Comparison of ENCODE assay signal across 9 mouse cellular contexts in genomic region chr5:92656256-92656655, GRCm38 (mm10). TPM values are rescaled to one million over a fixed set of nuclear protein-coding genes. Genes with fewer than 3 reads are reported as not detected.
A peak's percentile ranks its signal among the peaks of the same experiment; 100 is the strongest.
DNase-seq lines count a peak whose midpoint lies in the region; ATAC-seq and TF ChIP-seq lines count a peak whose summit lies in the region.
"Had no signal": no experiment of that assay in that cellular context is flagged by ENCODE, and none has a peak within 500 bp of the region (broad histone marks: within the 10 kb centered on the region; RNA-seq: fewer than 3 reads in every experiment).

No protein-coding gene starts in this region.

- WGBS in midbrain, embryonic 11.5 days: 21% methylated on average over 1 of the region's 1 CpGs
- 13% methylated on average over 1 of the region's 1 CpGs for WGBS in midbrain, embryonic 15.5 days
- 11% methylated on average over 1 of the region's 1 CpGs for WGBS in forebrain, embryonic 16.5 days
- WGBS in kidney, adult 2 months: 2% methylated on average over 1 of the region's 1 CpGs
- 22% methylated on average over 1 of the region's 1 CpGs for WGBS in limb, embryonic 11.5 days

- no peaks in the 10 kb centered on the region for H3K36me3 ChIP-seq in midbrain, embryonic 11.5 days (ENCODE audit: control insufficient read depth, insufficient read depth, low read length)
- no peaks in the 10 kb centered on the region for H3K36me3 ChIP-seq in midbrain, embryonic 15.5 days (replicated peaks)
- no peaks in the 10 kb centered on the region for H3K36me3 ChIP-seq in forebrain, embryonic 16.5 days (ENCODE audit: control insufficient read depth, insufficient read depth)
- no peaks in the 10 kb centered on the region for H3K36me3 ChIP-seq in kidney, adult 2 months (ENCODE audit: control insufficient read depth, insufficient read depth, low read length)
- no peaks in the 10 kb centered on the region for H3K36me3 ChIP-seq in limb, embryonic 11.5 days (ENCODE audit: control insufficient read depth, insufficient read depth, low read length)

- no peaks in the 10 kb centered on the region for H3K4me1 ChIP-seq in midbrain, embryonic 11.5 days (ENCODE audit: control insufficient read depth, insufficient read depth, low read length)
- no peaks in the 10 kb centered on the region for H3K4me1 ChIP-seq in midbrain, embryonic 15.5 days
- H3K4me1 ChIP-seq in forebrain, embryonic 16.5 days (replicated peaks; ENCODE audit: control insufficient read depth, insufficient read depth, low read length): no peaks in the 10 kb centered on the region
- no peaks in the 10 kb centered on the region for H3K4me1 ChIP-seq in kidney, adult 2 months (ENCODE audit: control insufficient read depth, insufficient read depth, low read length)
- H3K4me1 ChIP-seq in limb, embryonic 11.5 days (ENCODE audit: control insufficient read depth, insufficient read depth, low read length): no peaks in the 10 kb centered on the region

- no peak overlapping the region for H3K27ac ChIP-seq in midbrain, embryonic 11.5 days (ENCODE audit: low read depth, low read length)
- H3K27ac ChIP-seq in midbrain, embryonic 15.5 days: no peak overlapping the region
- no peak overlapping the region for H3K27ac ChIP-seq in forebrain, embryonic 16.5 days (ENCODE audit: low read length)
- no peak overlapping the region for H3K27ac ChIP-seq in kidney, adult 2 months (ENCODE audit: insufficient read depth, low read depth, low read length)
- H3K27ac ChIP-seq in limb, embryonic 11.5 days (replicated peaks; ENCODE audit: low read depth, low read length): no peak overlapping the region

- peak; percentile 97 for TF ChIP-seq CTCF in kidney, adult 2 months (conservative IDR thresholded peaks at IDR 0.05; ENCODE audit: insufficient read depth, insufficient read length, low read depth, low read length)

- DNase-seq in midbrain, embryonic 11.5 days (ENCODE audit: low spot score, missing footprints): peak; percentile 93
- peak; percentile 86 for DNase-seq in brain, adult 2 months (ENCODE audit: low read depth, low spot score)
- peak; percentile 71 for DNase-seq in kidney, adult 2 months
- peak; percentile 77 for DNase-seq in limb, embryonic 11.5 days (ENCODE audit: low spot score)
- DNase-seq in ovary, postnatal 36 days (ENCODE audit: low spot score): peak; percentile 54
- DNase-seq in thymus, postnatal 25 days: peak; percentile 59

- ATAC-seq in midbrain, embryonic 11.5 days (ENCODE audit: low FRiP score): no peak; the same call in 1 of the 2 replicates
- ATAC-seq in midbrain, embryonic 15.5 days (replicated peaks): no peak
- 0 out of 2 replicates have a peak, but pooled peaks have one; percentile 31 for ATAC-seq in forebrain, embryonic 16.5 days
- ATAC-seq in limb, embryonic 11.5 days (ENCODE audit: insufficient number of reproducible peaks, low FRiP score, low TSS enrichment, low read depth): no peak

- no peak for TF ChIP-seq POLR2A in kidney, adult 2 months (IDR thresholded peaks at IDR 0.05; ENCODE audit: low read depth, low read length)

- no peak overlapping the region for H3K4me2 ChIP-seq in midbrain, embryonic 11.5 days
- no peak overlapping the region for H3K4me2 ChIP-seq in midbrain, embryonic 15.5 days
- no peak overlapping the region for H3K4me2 ChIP-seq in forebrain, embryonic 16.5 days (ENCODE audit: low read length)
- H3K4me2 ChIP-seq in limb, embryonic 11.5 days (ENCODE audit: low read depth, severe bottlenecking): no peak overlapping the region

- H3K9me3 ChIP-seq in midbrain, embryonic 11.5 days (ENCODE audit: control insufficient read depth, low read length): no peaks in the 10 kb centered on the region
- H3K9me3 ChIP-seq in midbrain, embryonic 15.5 days: no peaks in the 10 kb centered on the region
- no peaks in the 10 kb centered on the region for H3K9me3 ChIP-seq in forebrain, embryonic 16.5 days (ENCODE audit: control insufficient read depth, low read length)
- no peaks in the 10 kb centered on the region for H3K9me3 ChIP-seq in limb, embryonic 11.5 days (ENCODE audit: control insufficient read depth, low read length)

- no peak overlapping the region for H3K9ac ChIP-seq in midbrain, embryonic 11.5 days (ENCODE audit: low read length)
- no peak overlapping the region for H3K9ac ChIP-seq in midbrain, embryonic 15.5 days
- H3K9ac ChIP-seq in forebrain, embryonic 16.5 days (replicated peaks; ENCODE audit: low read depth, low read length): no peak overlapping the region
- no peak overlapping the region for H3K9ac ChIP-seq in limb, embryonic 11.5 days (ENCODE audit: low read length)

- H3K4me3 ChIP-seq in midbrain, embryonic 11.5 days (ENCODE audit: low read depth, low read length): no peak overlapping the region
- no peak overlapping the region for H3K4me3 ChIP-seq in midbrain, embryonic 15.5 days
- H3K4me3 ChIP-seq in forebrain, embryonic 16.5 days (replicated peaks; ENCODE audit: low read length): no peak overlapping the region
- no peak overlapping the region for H3K4me3 ChIP-seq in kidney, adult 2 months (ENCODE audit: insufficient read depth, low read depth, low read length)
- no peak overlapping the region for H3K4me3 ChIP-seq in limb, embryonic 11.5 days (ENCODE audit: low read depth, low read length)
- H3K4me3 ChIP-seq: erythroblast, embryonic 14.5 days had no signal

- no peaks in the 10 kb centered on the region for H3K27me3 ChIP-seq in midbrain, embryonic 11.5 days (ENCODE audit: control insufficient read depth, insufficient read depth, low read length)
- no peaks in the 10 kb centered on the region for H3K27me3 ChIP-seq in midbrain, embryonic 15.5 days (replicated peaks)
- no peaks in the 10 kb centered on the region for H3K27me3 ChIP-seq in forebrain, embryonic 16.5 days (replicated peaks; ENCODE audit: control insufficient read depth, insufficient read depth, low read length)
- H3K27me3 ChIP-seq in kidney, adult 2 months (replicated peaks; ENCODE audit: control insufficient read depth, insufficient read depth, low read length): no peaks in the 10 kb centered on the region
- no peaks in the 10 kb centered on the region for H3K27me3 ChIP-seq in limb, embryonic 11.5 days (ENCODE audit: control insufficient read depth, insufficient read depth, low read length)

RNA-seq across cellular contexts. Expression of gene Ccdc158, which starts 18.8 kb away (rescaled TPM):
- 0.92 and 1.1 TPM in 2 replicates for polyA plus RNA-seq in midbrain, embryonic 11.5 days (2014; fragmentation: Nextera tagmentation; extraction: Ambion mirVana)
- polyA plus RNA-seq in midbrain, embryonic 15.5 days (2015; fragmentation: Nextera tagmentation; extraction: Ambion mirVana): 0.37 and 0.55 TPM in 2 replicates
- 0.32 and 0.40 TPM in 2 replicates for polyA plus RNA-seq in forebrain, embryonic 16.5 days (2015; fragmentation: Nextera tagmentation; extraction: Ambion mirVana)
- 0.28 and 0.31 TPM in 2 replicates for polyA plus RNA-seq in kidney, adult 2 months (2012; rRNA removed)
- polyA plus RNA-seq in limb, embryonic 11.5 days (2014; fragmentation: Nextera tagmentation; extraction: Ambion mirVana): 0.62 and 0.69 TPM in 2 replicates
- polyA plus RNA-seq: erythroblast, embryonic 14.5 days had no signal

RNA-seq across cellular contexts. Expression of gene Shroom3, which starts 27.0 kb away (rescaled TPM):
- polyA plus RNA-seq in midbrain, embryonic 11.5 days (2014; fragmentation: Nextera tagmentation; extraction: Ambion mirVana): 6.0 and 6.2 TPM in 2 replicates
- 1.9 and 2.0 TPM in 2 replicates for polyA plus RNA-seq in midbrain, embryonic 15.5 days (2015; fragmentation: Nextera tagmentation; extraction: Ambion mirVana)
- 1.2 and 1.4 TPM in 2 replicates for polyA plus RNA-seq in forebrain, embryonic 16.5 days (2015; fragmentation: Nextera tagmentation; extraction: Ambion mirVana)
- 18.6 and 22.8 TPM in 2 replicates for polyA plus RNA-seq in kidney, adult 2 months (2012; rRNA removed)
- polyA plus RNA-seq in limb, embryonic 11.5 days (2014; fragmentation: Nextera tagmentation; extraction: Ambion mirVana): 3.8 and 5.8 TPM in 2 replicates

RNA-seq across cellular contexts. Expression of gene Stbd1, which starts 53.4 kb away (rescaled TPM):
- polyA plus RNA-seq in midbrain, embryonic 11.5 days (2014; fragmentation: Nextera tagmentation; extraction: Ambion mirVana): 6.0 and 6.8 TPM in 2 replicates
- polyA plus RNA-seq in midbrain, embryonic 15.5 days (2015; fragmentation: Nextera tagmentation; extraction: Ambion mirVana): 4.8 and 6.1 TPM in 2 replicates
- polyA plus RNA-seq in forebrain, embryonic 16.5 days (2015; fragmentation: Nextera tagmentation; extraction: Ambion mirVana): 3.6 and 3.9 TPM in 2 replicates
- 4.7 and 6.0 TPM in 2 replicates for polyA plus RNA-seq in kidney, adult 2 months (2012; rRNA removed)
- polyA plus RNA-seq in limb, embryonic 11.5 days (2014; fragmentation: Nextera tagmentation; extraction: Ambion mirVana): 7.6 TPM in 2 replicates
